In genomic region chr14:97395750-97396377, GRCm38 (mm10) we compare ENCODE assay signal across 21 mouse cellular contexts.
DNase-seq lines count a peak whose midpoint lies in the region; ATAC-seq and TF ChIP-seq lines count a peak whose summit lies in the region.
"Had no signal": no experiment of that assay in that cellular context is flagged by ENCODE, and none has a peak within 500 bp of the region (broad histone marks: within the 10 kb centered on the region; RNA-seq: fewer than 3 reads in every experiment).

No protein-coding gene starts in this region.

- H3K4me3 ChIP-seq in neural tube, embryonic 11.5 days (ENCODE audit: low read depth, low read length), result no peak overlapping the region
- H3K4me3 ChIP-seq in neural tube, embryonic 15.5 days (replicated peaks), result no peak overlapping the region
- no peak overlapping the region for H3K4me3 ChIP-seq in forebrain, embryonic 15.5 days
- no peak overlapping the region for H3K4me3 ChIP-seq in layer of hippocampus, adult 2 months
- H3K4me3 ChIP-seq: embryonic facial prominence, embryonic 12.5 days; intestine, embryonic 15.5 days; lung, embryonic 15.5 days had no signal

- no peaks in the 10 kb centered on the region for H3K27me3 ChIP-seq in neural tube, embryonic 11.5 days (ENCODE audit: control insufficient read depth, insufficient read depth, low read length)
- no peaks in the 10 kb centered on the region for H3K27me3 ChIP-seq in neural tube, embryonic 15.5 days (replicated peaks)
- no peaks in the 10 kb centered on the region for H3K27me3 ChIP-seq in forebrain, embryonic 15.5 days
- H3K27me3 ChIP-seq: embryonic facial prominence, embryonic 12.5 days; intestine, embryonic 15.5 days; lung, embryonic 15.5 days had no signal

- peak; percentile 49 for DNase-seq in heart, adult 11 months
- DNase-seq in heart, adult 8-10 months (ENCODE audit: low spot score), result no peak
- peak; percentile 13 for DNase-seq in neural tube, embryonic 11.5 days (ENCODE audit: low spot score)
- peak; percentile 38 for DNase-seq in retina, embryonic 14.5 days (ENCODE audit: low spot score)
- DNase-seq in cerebellum, adult 11 months, result no peak
- no peak for DNase-seq in layer of hippocampus, adult 2 months (ENCODE audit: low spot score in 2 of 2)
- DNase-seq: adrenal gland, postnatal 14 days; cerebellum, adult 18-20 months; cerebellum, postnatal 25 days; gastrocnemius, postnatal 25 days; kidney, postnatal 36 days; right cerebral cortex, postnatal 4 days; thymus, postnatal 14 days had no signal

- no peak overlapping the region for H3K27ac ChIP-seq in neural tube, embryonic 11.5 days (ENCODE audit: low read depth, low read length)
- H3K27ac ChIP-seq in neural tube, embryonic 15.5 days (replicated peaks), result no peak overlapping the region
- no peak overlapping the region for H3K27ac ChIP-seq in forebrain, embryonic 15.5 days (replicated peaks)
- no peak overlapping the region for H3K27ac ChIP-seq in layer of hippocampus, adult 2 months
- H3K27ac ChIP-seq: embryonic facial prominence, embryonic 12.5 days; intestine, embryonic 15.5 days; liver, embryonic 14.5 days; lung, embryonic 15.5 days had no signal

- ATAC-seq in neural tube, embryonic 11.5 days (ENCODE audit: insufficient read depth, low FRiP score, low TSS enrichment), result peak; percentile 76
- no peak for ATAC-seq in neural tube, embryonic 15.5 days (ENCODE audit: low FRiP score)
- peak; percentile 96 for ATAC-seq in forebrain, embryonic 15.5 days (replicated peaks)
- ATAC-seq: activated CD4-positive, CD25-positive, alpha-beta regulatory T cell, adult 4 months; intestine, embryonic 15.5 days had no signal

- H3K4me1 ChIP-seq in neural tube, embryonic 11.5 days (ENCODE audit: control insufficient read depth, insufficient read depth, low read length), result no peaks in the 10 kb centered on the region
- no peaks in the 10 kb centered on the region for H3K4me1 ChIP-seq in neural tube, embryonic 15.5 days
- H3K4me1 ChIP-seq in forebrain, embryonic 15.5 days, result peaks cover 10% of the 10 kb centered on the region
- H3K4me1 ChIP-seq: embryonic facial prominence, embryonic 12.5 days; intestine, embryonic 15.5 days; lung, embryonic 15.5 days had no signal

- no peaks in the 10 kb centered on the region for H3K36me3 ChIP-seq in neural tube, embryonic 11.5 days (ENCODE audit: control insufficient read depth, insufficient read depth, low read length)
- H3K36me3 ChIP-seq in neural tube, embryonic 15.5 days, result no peaks in the 10 kb centered on the region
- H3K36me3 ChIP-seq in forebrain, embryonic 15.5 days, result no peaks in the 10 kb centered on the region
- H3K36me3 ChIP-seq: embryonic facial prominence, embryonic 12.5 days; G1E; intestine, embryonic 15.5 days; lung, embryonic 15.5 days had no signal

- 64% methylated on average over 7 of the region's 7 CpGs for WGBS in neural tube, embryonic 11.5 days
- 41% methylated on average over 7 of the region's 7 CpGs for WGBS in neural tube, embryonic 15.5 days
- 21% methylated on average over 7 of the region's 7 CpGs for WGBS in forebrain, embryonic 15.5 days

- H3K4me2 ChIP-seq in neural tube, embryonic 11.5 days (ENCODE audit: low read depth), result no peak overlapping the region
- no peak overlapping the region for H3K4me2 ChIP-seq in neural tube, embryonic 15.5 days
- 0 out of 2 replicates have a peak overlapping the region, but pooled peaks have one; percentile 9 for H3K4me2 ChIP-seq in forebrain, embryonic 15.5 days (replicated peaks)
- H3K4me2 ChIP-seq: embryonic facial prominence, embryonic 12.5 days; intestine, embryonic 15.5 days; lung, embryonic 15.5 days had no signal

- no peaks in the 10 kb centered on the region for H3K9me3 ChIP-seq in neural tube, embryonic 11.5 days (ENCODE audit: control insufficient read depth, low read length)
- no peaks in the 10 kb centered on the region for H3K9me3 ChIP-seq in neural tube, embryonic 15.5 days (replicated peaks)
- no peaks in the 10 kb centered on the region for H3K9me3 ChIP-seq in forebrain, embryonic 15.5 days
- H3K9me3 ChIP-seq: embryonic facial prominence, embryonic 12.5 days; intestine, embryonic 15.5 days; lung, embryonic 15.5 days had no signal

- no peak for TF ChIP-seq CTCF in layer of hippocampus, adult 2 months (conservative IDR thresholded peaks at IDR 0.05)

- H3K9ac ChIP-seq in neural tube, embryonic 11.5 days (ENCODE audit: low read length), result no peak overlapping the region
- H3K9ac ChIP-seq in neural tube, embryonic 15.5 days (replicated peaks), result no peak overlapping the region
- no peak overlapping the region for H3K9ac ChIP-seq in forebrain, embryonic 15.5 days (replicated peaks)
- H3K9ac ChIP-seq: embryonic facial prominence, embryonic 12.5 days; intestine, embryonic 15.5 days; liver, embryonic 14.5 days; lung, embryonic 15.5 days had no signal

Comparison
In these comparisons a context has a peak if more than half of its experiments do, and no peak if none do; other contexts are left out.
1. DNase-seq: peak in heart, adult 11 months (single experiment), neural tube, embryonic 11.5 days (single experiment) and retina, embryonic 14.5 days (single experiment); none in heart, adult 8-10 months (single experiment), cerebellum, adult 11 months (single experiment) and layer of hippocampus, adult 2 months (0 of 2).